Mouse (Mus musculus) embryonic fibroblast, embryonic 13.5 days (primary cell): ENCODE data around the gene Fat3. TPM values are rescaled to one million over a fixed set of nuclear protein-coding genes. Genes with fewer than 3 reads are reported as not detected.

Experiments used
- H3K27ac ChIP-seq: 2 replicates; pipeline ENCODE4 v1.5.1; 2012; ENCODE audit warnings: low read length, control low read depth, inconsistent platforms; ENCODE audit not compliant: insufficient read depth
- H3K4me1 ChIP-seq: 2 replicates; pipeline ENCODE4 v1.6.1; 2011; ENCODE audit warnings: low read length; ENCODE audit not compliant: control insufficient read depth, insufficient read depth
- H3K4me3 ChIP-seq: 2 replicates; pipeline ENCODE4 v1.5.1; 2011; ENCODE audit warnings: mild to moderate bottlenecking, control low read depth, low read length; ENCODE audit not compliant: insufficient read depth
- CTCF ChIP-seq: IDR thresholded peaks from 2 replicates; pipeline ENCODE4 v1.5.1; 2011; ENCODE audit warnings: mild to moderate bottlenecking, control low read depth, low read length, moderate library complexity, borderline replicate concordance; ENCODE audit not compliant: insufficient read depth
- POLR2A ChIP-seq: IDR thresholded peaks from 2 replicates; pipeline ENCODE4 v1.6.1; 2011; ENCODE audit warnings: low read depth, mild to moderate bottlenecking, control low read depth, low read length, moderate library complexity
- polyA plus RNA-seq: library from polyadenylated mRNA; stranded (reverse); fragments of >200 nt; gene quantifications from 2 replicates; pipeline ENCODE4 v1.2.4, GENCODE M21; 2011; ENCODE audit warnings: low read depth; ENCODE audit not compliant: missing spikeins, insufficient read length

Gene Fat3
- polyA plus RNA-seq, 1 experiment, result 3.0 TPM

GRCm38 (mm10) chr9:15964198-15964597 lies 536.9 kb downstream of the Fat3 start:
- Histone ChIP-seq H3K4me1 (no peaks in the 10 kb centered on the region), H3K4me3 (no peak overlapping the region), H3K27ac (no peak overlapping the region)
- TF ChIP-seq POLR2A, result no peak
- no peak for TF ChIP-seq CTCF

DNA sequence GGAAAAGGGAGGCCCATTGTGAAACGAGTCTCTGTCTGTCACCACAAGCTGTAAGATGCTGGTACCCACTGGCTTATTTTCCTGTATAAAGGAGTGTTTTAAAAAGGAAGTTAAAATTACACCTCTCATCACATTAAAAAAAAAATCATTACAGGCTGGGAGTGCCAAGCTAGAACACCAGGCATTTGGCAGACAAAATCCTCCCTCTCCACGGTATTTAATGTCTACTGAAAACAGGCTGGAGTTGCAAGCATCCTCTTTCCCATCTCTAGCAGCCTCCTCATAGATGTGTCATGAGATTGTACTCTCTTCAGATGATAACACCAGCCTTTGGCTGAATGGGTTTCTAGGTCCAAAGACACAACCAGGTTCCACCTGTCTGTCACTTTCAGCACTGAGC lies 538.2 kb downstream of the Fat3 start:
- Histone ChIP-seq H3K4me3 (no peak overlapping the region), H3K27ac (no peak overlapping the region), H3K4me1 (no peaks in the 10 kb centered on the region)
- TF ChIP-seq POLR2A, result no peak

DNA sequence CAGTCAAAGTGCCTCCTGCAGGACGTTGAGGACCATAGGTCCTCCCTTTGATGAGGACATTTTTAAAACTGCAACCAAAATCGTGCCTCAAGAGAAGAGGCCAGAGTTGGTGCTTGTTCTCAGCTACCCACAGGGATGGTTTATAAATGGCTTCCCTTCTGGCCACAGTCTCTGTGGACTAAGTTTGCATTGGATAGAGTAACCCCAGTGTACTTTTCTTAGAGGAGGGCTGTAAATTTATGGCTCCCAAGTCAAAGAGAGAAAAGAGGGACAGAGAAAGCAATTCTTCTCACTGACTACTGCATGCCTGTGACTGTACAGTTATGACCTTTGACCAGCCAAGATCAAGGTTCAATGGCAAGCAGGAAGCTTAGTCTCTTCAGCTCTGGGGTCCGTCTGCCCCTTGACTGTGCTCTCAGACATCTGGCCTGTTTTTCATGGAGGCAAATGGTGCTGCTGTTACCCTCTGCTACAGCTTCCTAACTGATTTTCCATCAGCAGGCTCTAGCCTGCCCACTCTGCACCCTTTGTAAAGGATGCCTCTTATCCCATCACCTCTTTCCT lies 542.8 kb downstream of the Fat3 start:
- TF ChIP-seq CTCF (no peak), POLR2A (no peak)
- H3K27ac ChIP-seq, result no peak overlapping the region

GRCm38 (mm10) chr9:15957816-15958215 lies 543.3 kb downstream of the Fat3 start:
- Histone ChIP-seq H3K4me3 (no peak overlapping the region), H3K27ac (no peak overlapping the region), H3K4me1 (no peaks in the 10 kb centered on the region)
- no peak for TF ChIP-seq POLR2A
- TF ChIP-seq CTCF, result no peak

More for the DNA sequence above, 542.8 kb downstream of the Fat3 start:
- no peak overlapping the region for H3K4me3 ChIP-seq
- H3K4me1 ChIP-seq, result no peaks in the 10 kb centered on the region

DNA sequence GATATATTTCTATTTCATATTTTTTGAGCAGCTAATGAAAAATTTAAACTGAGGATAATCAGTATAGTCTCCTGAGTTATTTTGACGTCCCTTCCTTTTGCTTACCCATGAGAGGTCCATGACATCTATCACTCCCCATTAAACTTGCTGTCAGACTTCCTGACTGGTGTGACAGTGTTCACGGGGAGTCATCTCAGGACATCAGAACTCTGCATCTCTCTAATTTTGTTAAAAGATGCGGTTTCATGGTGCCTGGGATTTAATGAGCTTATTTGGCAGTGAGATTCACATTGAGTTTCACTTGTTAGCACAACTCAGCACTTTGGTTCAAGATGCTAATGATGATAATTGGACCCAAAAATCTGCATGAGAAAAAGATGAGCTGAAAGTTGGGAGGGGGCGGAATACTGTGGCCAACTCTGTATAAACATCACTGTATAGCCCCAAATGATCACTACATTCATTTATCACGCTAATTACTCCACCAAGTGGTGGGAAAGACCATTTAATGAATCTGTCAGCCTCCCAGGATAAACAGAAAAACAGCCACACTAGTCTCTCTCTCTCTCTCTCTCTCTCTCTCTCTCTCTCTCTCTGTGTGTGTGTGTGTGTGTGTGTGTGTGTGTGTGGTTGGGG lies 545.8 kb downstream of the Fat3 start:
- Histone ChIP-seq H3K27ac (no peak overlapping the region), H3K4me3 (no peak overlapping the region), H3K4me1 (no peaks in the 10 kb centered on the region)
- no peak for TF ChIP-seq CTCF
- TF ChIP-seq POLR2A, result no peak

DNA sequence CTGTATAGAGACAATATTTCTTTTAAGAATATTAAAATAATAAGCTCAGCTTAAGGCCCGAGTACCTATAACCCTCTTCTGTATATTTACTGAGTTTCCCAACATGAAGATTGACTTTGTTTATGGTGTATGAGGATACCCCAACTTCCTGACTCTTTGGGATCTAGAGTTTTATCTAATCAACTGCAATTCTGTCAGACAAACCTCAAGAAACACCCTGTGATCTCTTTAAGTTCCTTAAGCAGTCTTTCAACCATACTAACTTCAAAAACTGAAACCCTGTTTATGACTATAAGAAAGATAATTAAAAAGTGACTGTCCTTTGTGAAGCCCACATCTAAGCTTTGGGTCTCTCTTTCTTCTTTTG lies 546.8 kb downstream of the Fat3 start:
- H3K4me1 ChIP-seq, result no peaks in the 10 kb centered on the region
- no peak for TF ChIP-seq CTCF
- no peak for TF ChIP-seq POLR2A
- H3K4me3 ChIP-seq, result no peak overlapping the region
- H3K27ac ChIP-seq, result no peak overlapping the region

- TF ChIP-seq CTCF (no peak), POLR2A (no peak)
Measured at GRCm38 (mm10) chr9:15953585-15954337, 547.3 kb downstream of the Fat3 start.

GRCm38 (mm10) chr9:15948086-15948485 lies 553.0 kb downstream of the Fat3 start:
- no peaks in the 10 kb centered on the region for H3K4me1 ChIP-seq
- H3K27ac ChIP-seq, result no peak overlapping the region
- H3K4me3 ChIP-seq, result no peak overlapping the region
- TF ChIP-seq POLR2A (no peak), CTCF (no peak)

More at GRCm38 (mm10) chr9:15953585-15954337, 547.3 kb downstream of the Fat3 start:
- Histone ChIP-seq H3K27ac (no peak overlapping the region), H3K4me3 (no peak overlapping the region), H3K4me1 (no peaks in the 10 kb centered on the region)

- no peak for TF ChIP-seq POLR2A
- H3K27ac ChIP-seq, result no peak overlapping the region
- no peak overlapping the region for H3K4me3 ChIP-seq
Measured at GRCm38 (mm10) chr9:15944182-15944581, 556.9 kb downstream of the Fat3 start.

GRCm38 (mm10) chr9:15943486-15944153 lies 557.5 kb downstream of the Fat3 start:
- H3K4me1 ChIP-seq, result no peaks in the 10 kb centered on the region
- no peak overlapping the region for H3K27ac ChIP-seq
- TF ChIP-seq POLR2A, result no peak
- TF ChIP-seq CTCF, result no peak
- H3K4me3 ChIP-seq, result no peak overlapping the region

More at GRCm38 (mm10) chr9:15944182-15944581, 556.9 kb downstream of the Fat3 start:
- no peaks in the 10 kb centered on the region for H3K4me1 ChIP-seq
